Mouse (Mus musculus) midbrain, postnatal 0 days (tissue): Measurements from ENCODE around the gene Dok3. TPM values are rescaled to one million over a fixed set of nuclear protein-coding genes. Genes with fewer than 3 reads are reported as not detected.

Experiments
- ATAC-seq: fragments of 200-750 bp; cut with Nextera tagmentation; 2 replicates; pipeline ENCODE4 v1.8.0; 2017; ENCODE audit warnings: moderate number of reproducible peaks, mild to moderate bottlenecking, moderate TSS enrichment, moderate library complexity; ENCODE audit not compliant: low FRiP score
- DNase-seq: peaks from one replicate; pipeline ENCODE4 v3.0.0-alpha.2; 2015; ENCODE audit warnings: low spot score
- H3K27ac ChIP-seq: fragments of 300-500 bp; sonication (generic); 2 replicates; pipeline ENCODE4 v1.5.1; 2014; ENCODE audit warnings: low read depth, mild to moderate bottlenecking, low read length, mixed read lengths
- H3K27me3 ChIP-seq: fragments of 300-500 bp; sonication (generic); 2 replicates; pipeline ENCODE4 v1.6.1; 2014; ENCODE audit warnings: low read length, control low read depth, mixed read lengths; ENCODE audit not compliant: insufficient read depth
- H3K36me3 ChIP-seq: fragments of 300-500 bp; sonication (generic); 2 replicates; pipeline ENCODE4 v1.6.1; 2014; ENCODE audit warnings: low read length, control low read depth, mixed read lengths; ENCODE audit not compliant: insufficient read depth
- H3K4me1 ChIP-seq: fragments of 300-500 bp; sonication (generic); 2 replicates; pipeline ENCODE4 v1.6.1; 2014; ENCODE audit warnings: mild to moderate bottlenecking, control low read depth, antibody characterized with exemption, low read length, mixed read lengths; ENCODE audit not compliant: insufficient read depth
- H3K4me2 ChIP-seq: fragments of 300-500 bp; sonication (generic); 2 replicates; pipeline ENCODE4 v1.6.1; 2014; ENCODE audit warnings: low read depth, mild to moderate bottlenecking, low read length, mixed read lengths; ENCODE audit not compliant: poor library complexity, severe bottlenecking
- H3K4me3 ChIP-seq: fragments of 300-500 bp; sonication (generic); 2 replicates; pipeline ENCODE4 v1.5.1; 2014; ENCODE audit warnings: low read depth, mild to moderate bottlenecking, low read length, moderate library complexity
- H3K9ac ChIP-seq: fragments of 300-500 bp; sonication (generic); replicated peaks from 2 replicates; pipeline ENCODE4 v1.6.1; 2014; ENCODE audit warnings: mild to moderate bottlenecking, low read length, moderate library complexity, mixed read lengths; ENCODE audit not compliant: poor library complexity, severe bottlenecking
- H3K9me3 ChIP-seq: fragments of 300-500 bp; sonication (generic); 2 replicates; pipeline ENCODE4 v1.6.1; 2016; ENCODE audit warnings: low read length, control low read depth
- CTCF ChIP-seq: IDR thresholded peaks from 2 replicates; pipeline ENCODE4 v1.5.1; 2016; ENCODE audit warnings: antibody characterized with exemption, mild to moderate bottlenecking
- WGBS: fragments of 180-500 bp; shearing (Covaris S2); extraction: QIAGEN DNeasy Blood & Tissue Kit; methylation state at CpG from one replicate; pipeline ENCODE4 v1.1.7; 2014; 5-methylcytosine and 5-hydroxymethylcytosine counted together
- polyA plus RNA-seq: library from polyadenylated mRNA; unstranded; fragments of >200 nt; fragmentation: Nextera tagmentation; extraction: Ambion mirVana; gene quantifications from 2 replicates; pipeline ENCODE4 v1.2.1, GENCODE M21; 2015
- total RNA-seq: library from RNA; depleted of rRNA; stranded (reverse); fragments of >200 nt; gene quantifications from 2 replicates; pipeline ENCODE4 v1.2.3, GENCODE M21; 2014

Gene Dok3
- total and polyA plus RNA-seq, 2 experiments from 2014 or later = 1.4 to 3.0 TPM

GRCm38 (mm10) chr13:55483593-55483992 lies 45.5 kb downstream of the Dok3 start:
- H3K4me2 ChIP-seq = peak overlapping the region; percentile 97
- 3% methylated on average over 15 of the region's 15 CpGs for WGBS
- H3K36me3 ChIP-seq = peaks cover 39% of the 10 kb centered on the region
- ATAC-seq (peak; percentile 79), DNase-seq (peak; percentile 95)
- TF ChIP-seq CTCF = no peak
- peak overlapping the region; percentile 75 for H3K4me3 ChIP-seq
- H3K27me3 ChIP-seq = no peaks in the 10 kb centered on the region
- H3K4me1 ChIP-seq = peaks cover 11% of the 10 kb centered on the region; the same call in 1 of the 2 replicates
- H3K27ac ChIP-seq = peak overlapping the region; percentile 75
- peak overlapping the region; percentile 98 for H3K9ac ChIP-seq
- no peaks in the 10 kb centered on the region for H3K9me3 ChIP-seq

DNA sequence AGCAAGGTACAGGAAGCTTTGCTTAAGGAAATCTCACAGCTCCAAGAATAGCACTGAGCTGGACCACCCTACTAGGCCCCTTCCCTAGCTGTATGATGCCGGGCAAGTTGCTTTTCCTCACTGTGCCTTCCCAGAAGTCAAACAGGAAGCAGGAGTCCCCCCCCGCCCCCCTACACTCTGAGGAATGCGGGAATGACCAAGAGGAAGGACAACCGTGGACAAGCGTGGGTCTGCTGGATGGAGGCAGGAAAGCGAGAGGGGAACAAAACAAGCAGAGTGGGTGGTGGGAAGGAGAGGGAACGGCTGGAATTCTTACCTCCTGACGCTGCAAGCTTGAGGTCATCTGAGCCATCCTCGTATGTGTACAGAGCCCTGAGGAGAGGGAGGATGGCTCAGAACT lies 46.0 kb downstream of the Dok3 start:
- TF ChIP-seq CTCF = no peak

GRCm38 (mm10) chr13:55482542-55482941 lies 46.6 kb downstream of the Dok3 start:
- Histone ChIP-seq H3K4me1 (peaks cover 11% of the 10 kb centered on the region; the same call in 1 of the 2 replicates), H3K4me3 (no peak overlapping the region; the same call in none of the 2 replicates), H3K27ac (peak overlapping the region; percentile 32; the same call in 1 of the 2 replicates), H3K36me3 (peaks cover 40% of the 10 kb centered on the region), H3K27me3 (no peaks in the 10 kb centered on the region), H3K9ac (no peak overlapping the region), H3K9me3 (no peaks in the 10 kb centered on the region), H3K4me2 (peak overlapping the region; percentile 97)
- WGBS = 62% methylated on average over 7 of the region's 7 CpGs
- DNase-seq (no peak), ATAC-seq (no peak)
- peak; percentile 9; the same call in 1 of the 2 replicates for TF ChIP-seq CTCF

More for the DNA sequence above, 46.0 kb downstream of the Dok3 start:
- Histone ChIP-seq H3K4me1 (peaks cover 11% of the 10 kb centered on the region; the same call in 1 of the 2 replicates), H3K27me3 (no peaks in the 10 kb centered on the region), H3K9me3 (no peaks in the 10 kb centered on the region), H3K4me2 (peak overlapping the region; percentile 97), H3K9ac (peak overlapping the region; percentile 98), H3K4me3 (peak overlapping the region; percentile 75), H3K27ac (peak overlapping the region; percentile 75), H3K36me3 (peaks cover 39% of the 10 kb centered on the region)
- WGBS = 32% methylated on average over 9 of the region's 9 CpGs
- no peak for DNase-seq
- no peak for ATAC-seq

GRCm38 (mm10) chr13:55479929-55480328 lies 49.2 kb downstream of the Dok3 start:
- Histone ChIP-seq H3K9ac (no peak overlapping the region), H3K4me2 (no peak overlapping the region), H3K27me3 (no peaks in the 10 kb centered on the region), H3K9me3 (no peaks in the 10 kb centered on the region), H3K4me3 (no peak overlapping the region), H3K4me1 (peaks cover 11% of the 10 kb centered on the region; the same call in 1 of the 2 replicates), H3K36me3 (peaks cover 63% of the 10 kb centered on the region), H3K27ac (no peak overlapping the region)
- DNase-seq = no peak
- TF ChIP-seq CTCF = no peak
- ATAC-seq = no peak

- peaks cover 10% of the 10 kb centered on the region; the same call in 1 of the 2 replicates for H3K4me1 ChIP-seq
- no peak overlapping the region for H3K9ac ChIP-seq
- 87% methylated on average over 7 of the region's 7 CpGs for WGBS
- H3K9me3 ChIP-seq = no peaks in the 10 kb centered on the region
- H3K27ac ChIP-seq = 0 out of 2 replicates have a peak overlapping the region, but pooled peaks have one; percentile 7
- no peak overlapping the region for H3K4me3 ChIP-seq
- H3K27me3 ChIP-seq = no peaks in the 10 kb centered on the region
- H3K4me2 ChIP-seq = no peak overlapping the region
- peaks cover 68% of the 10 kb centered on the region for H3K36me3 ChIP-seq
- DNase-seq (no peak), ATAC-seq (no peak)
- TF ChIP-seq CTCF = no peak
Measured at GRCm38 (mm10) chr13:55479008-55479407, 50.1 kb downstream of the Dok3 start.

DNA sequence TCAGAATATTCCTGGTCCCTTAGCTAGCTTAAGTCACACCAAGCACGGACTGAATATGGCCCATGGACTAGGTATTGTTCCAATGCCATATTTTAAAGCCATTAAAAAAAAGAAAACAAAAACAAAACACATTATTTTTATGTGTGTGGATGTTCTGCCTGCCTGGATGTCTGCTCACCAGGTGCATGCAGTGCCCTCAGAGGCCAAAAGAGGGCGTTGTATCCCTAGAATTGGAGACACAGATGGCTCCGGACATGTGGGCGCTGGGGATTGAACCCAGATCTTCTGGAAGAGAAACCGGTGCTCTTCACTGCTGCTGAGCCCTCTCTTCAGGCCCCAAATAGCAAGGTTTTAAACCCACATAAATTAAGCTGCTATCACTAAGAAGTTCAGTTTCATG lies 51.1 kb downstream of the Dok3 start:
- Histone ChIP-seq H3K9me3 (no peaks in the 10 kb centered on the region), H3K4me1 (peaks cover 9% of the 10 kb centered on the region; the same call in 1 of the 2 replicates), H3K4me2 (no peak overlapping the region), H3K4me3 (no peak overlapping the region), H3K27me3 (no peaks in the 10 kb centered on the region), H3K36me3 (peaks cover 67% of the 10 kb centered on the region), H3K9ac (no peak overlapping the region), H3K27ac (no peak overlapping the region)
- WGBS = 51% methylated on average over 5 of the region's 5 CpGs
- no peak for ATAC-seq
- TF ChIP-seq CTCF = peak; percentile 72
- DNase-seq = no peak
